Mouse (Mus musculus) heart, adult 18-20 months (tissue): ENCODE measurements around the gene Pkm. TPM values are rescaled to one million over a fixed set of nuclear protein-coding genes. Genes with fewer than 3 reads are reported as not detected.

ENCODE experiments used
- DNase-seq, 2 experiments: peaks; one replicate each; pipeline ENCODE4 v3.0.0; 2021 to 2022; ENCODE audit warnings: mixed read lengths in 1 of 2
- total RNA-seq, 2 experiments: library from RNA; stranded (reverse); gene quantifications; 2 replicates each; pipeline ENCODE4 v1.2.3; 2021

Pkm gene
- total RNA-seq, 2 experiments from 2014 or later, result 1,130 to 1,266 TPM

- no peak for DNase-seq
Observed at GRCm38 (mm10) chr9:59706850-59707825, 51.0 kb downstream of the Pkm start.

- DNase-seq, result no peak
Observed at GRCm38 (mm10) chr9:59709225-59709624, 53.1 kb downstream of the Pkm start.

- DNase-seq, result no peak
Observed at GRCm38 (mm10) chr9:59716275-59716898, 60.2 kb downstream of the Pkm start.

- DNase-seq, result no peak
Observed at GRCm38 (mm10) chr9:59718237-59718636, 62.1 kb downstream of the Pkm start.

GRCm38 (mm10) chr9:59721144-59721543 is 65.0 kb downstream of the Pkm start:
- DNase-seq, result no peak

GRCm38 (mm10) chr9:59723096-59723657 is 67.0 kb downstream of the Pkm start:
- peak; percentile 78 to 88 for DNase-seq

GRCm38 (mm10) chr9:59723791-59724442 is 67.7 kb downstream of the Pkm start:
- DNase-seq, result peak in 1 of 2 experiments; percentile 19

GRCm38 (mm10) chr9:59725515-59725914 is 69.3 kb downstream of the Pkm start:
- DNase-seq, result no peak

- DNase-seq, result no peak
Observed at GRCm38 (mm10) chr9:59727569-59728286, 71.6 kb downstream of the Pkm start.

Other genes starting within 250 kb of the Pkm start
- 10 to 100 TPM; 79.2 to 94.4 TPM for gene Arih1, start 169.8 kb upstream of the Pkm start, total RNA-seq
- 10 to 100 TPM; 49.6 to 54.9 TPM for gene Hexa, start 116.8 kb upstream of the Pkm start, total RNA-seq
- under 1 TPM; 0.40 to 0.93 TPM for gene Tmem202, start 116.5 kb upstream of the Pkm start, total RNA-seq
- gene Celf6, start 78.5 kb upstream of the Pkm start, total RNA-seq, result not detected
- 10 to 100 TPM; 17.0 to 17.6 TPM for gene Parp6, start 39.1 kb upstream of the Pkm start, total RNA-seq
- under 1 TPM in 1 of 2 experiments, not detected in 1; 0.28 TPM for gene Gramd2, start 23.8 kb downstream of the Pkm start, total RNA-seq
- 10 to 100 TPM; 10.7 to 11.4 TPM for gene Senp8, start 94.3 kb downstream of the Pkm start, total RNA-seq
- 10 to 100 TPM; 14.3 to 16.8 TPM for gene Myo9a, start 94.5 kb downstream of the Pkm start, total RNA-seq